Mouse (Mus musculus): ENCODE data around the gene Nefh.

GRCm38 (mm10) chr11:4900437-4900836, 47.4 kb downstream of the Nefh start:
- TF ChIP-seq POLR2A (IDR thresholded peaks at IDR 0.05; ENCODE audit: low read depth, low read length) (no peak), CTCF (IDR thresholded peaks at IDR 0.05; ENCODE audit: extremely low read depth, insufficient read length, insufficient replicate concordance, low read depth, low read length) (peak; percentile 61; the same call in 1 of the 2 replicates)
